Mouse (Mus musculus) left cerebral cortex, adult 9 months (tissue): Measurements from ENCODE around the gene Olfr869.

ENCODE experiments used
- DNase-seq, 2 experiments: peaks; one replicate each; pipeline ENCODE4 v3.0.0; 2022; ENCODE audit warnings: low spot score in 2 of 2

The Olfr869 gene

DNA sequence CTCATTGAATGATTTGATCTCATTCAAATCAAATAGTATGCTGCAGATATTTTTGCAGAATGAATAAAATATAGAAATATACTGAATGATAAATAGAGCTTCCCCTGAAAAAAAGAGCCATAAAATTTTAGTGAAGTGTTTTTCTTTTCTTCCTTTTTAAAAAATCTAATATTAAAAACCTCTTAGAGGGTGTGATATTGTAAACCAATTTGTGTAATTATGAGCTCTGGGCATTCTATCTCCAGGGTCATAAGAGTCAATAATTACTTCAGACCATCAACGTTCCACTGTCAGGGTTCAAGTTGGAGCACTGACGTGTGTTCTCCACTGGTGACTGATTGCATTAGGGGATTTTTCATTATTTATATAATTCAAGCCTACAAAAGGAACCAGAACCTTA is at the start of gene Olfr869:
TSS of gene Olfr869 (plus strand) at position 301 of the 400 bp plus-strand sequence.
- DNase-seq: no peak

DNA sequence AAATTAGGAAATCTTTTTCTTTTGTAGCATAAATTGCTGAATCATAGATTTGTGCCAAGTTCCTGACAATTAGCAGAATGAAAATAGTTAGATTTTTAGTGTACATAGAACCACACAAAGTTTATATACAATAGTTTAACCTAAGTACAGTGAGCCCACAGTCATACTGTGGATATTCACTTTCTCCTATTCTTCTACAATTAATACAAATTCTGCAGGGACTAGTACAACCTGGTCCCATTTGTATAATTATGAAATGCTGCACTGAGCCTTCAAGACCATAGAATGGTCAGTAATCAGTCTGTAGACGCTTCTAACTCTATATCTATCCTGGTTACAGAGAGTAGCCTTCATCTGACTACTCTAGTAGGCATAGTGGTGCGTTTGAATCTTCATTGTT is 30.5 kb upstream of the Olfr869 start, which contains the start of gene Olfr868:
TSS of gene Olfr868 (plus strand) at position 301 of the 400 bp plus-strand sequence.
- DNase-seq: no peak

DNA sequence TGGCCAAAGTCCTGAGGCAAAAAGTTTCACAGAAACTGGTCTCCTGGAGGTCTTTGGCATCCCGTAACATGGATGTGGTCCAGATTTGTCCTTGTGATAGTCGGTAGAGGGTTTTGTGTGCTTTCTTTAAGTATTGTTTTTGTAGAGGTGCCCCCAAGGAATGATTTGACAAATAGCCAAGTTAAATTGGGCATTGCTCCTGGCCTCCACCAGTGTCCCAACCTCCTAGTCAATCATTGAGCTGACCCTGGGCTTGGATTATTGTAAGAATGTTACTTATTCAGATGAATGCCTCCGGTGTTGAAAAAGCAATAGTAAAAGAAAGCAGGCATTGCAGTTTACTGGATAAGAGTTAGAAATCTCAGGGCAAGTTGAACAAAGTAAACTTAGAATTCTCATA is 20.9 kb downstream of the Olfr869 start:
- DNase-seq: no peak

DNA sequence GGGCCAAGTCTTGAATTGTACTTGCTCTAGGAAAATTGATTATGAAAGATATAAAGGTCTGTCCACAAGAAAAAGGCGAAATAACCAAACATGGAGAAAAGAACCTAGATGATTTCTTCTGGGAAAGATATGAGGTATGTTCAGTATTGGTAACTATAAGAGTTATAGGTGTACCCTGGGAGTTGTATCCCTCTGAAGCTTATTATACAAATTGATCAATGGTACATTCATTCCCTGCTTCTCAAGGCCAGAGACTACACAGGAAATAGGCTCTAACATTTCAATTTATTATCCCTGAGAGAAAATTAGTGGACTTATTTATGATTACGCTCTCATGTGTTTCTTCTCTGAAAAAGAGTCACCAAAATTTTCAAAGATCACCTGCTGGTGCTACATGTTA is 45.1 kb downstream of the Olfr869 start, which contains the start of gene Olfr870:
TSS of gene Olfr870 (minus strand) at position 101 of the 400 bp plus-strand sequence.
- no peak for DNase-seq

DNA sequence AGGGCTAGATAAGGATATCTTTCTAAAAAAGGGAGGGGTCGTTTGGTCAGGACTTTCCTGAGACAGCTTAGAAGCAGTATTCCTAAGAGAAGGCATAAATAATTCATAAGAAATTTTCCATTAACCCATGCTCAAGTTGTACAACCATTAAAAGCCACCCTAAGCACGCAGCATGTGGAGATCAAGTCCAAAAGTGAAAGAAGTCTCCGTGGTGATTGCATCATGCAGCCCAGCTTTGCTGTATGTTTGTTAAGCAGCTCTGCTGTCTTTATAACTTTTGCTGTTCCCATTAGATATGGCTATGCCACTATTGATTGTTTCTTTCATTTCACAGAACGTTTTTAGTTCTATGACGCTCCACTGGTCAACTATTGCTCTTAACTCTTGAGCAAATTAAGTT is 50.7 kb downstream of the Olfr869 start:
- no peak for DNase-seq
